23 mouse cellular contexts compared by ENCODE assay signal in genomic region chr1:150951004-150951403, GRCm38 (mm10). TPM values are rescaled to one million over a fixed set of nuclear protein-coding genes. Genes with fewer than 3 reads are reported as not detected.
DNase-seq lines count a peak whose midpoint lies in the region; ATAC-seq and TF ChIP-seq lines count a peak whose summit lies in the region.
"Had no signal": no experiment of that assay in that cellular context is flagged by ENCODE, and none has a peak within 500 bp of the region (broad histone marks: within the 10 kb centered on the region; RNA-seq: fewer than 3 reads in every experiment).

No protein-coding gene starts in this region.

- 65% methylated on average over 5 of the region's 5 CpGs for WGBS in embryonic facial prominence, embryonic 14.5 days
- 76% methylated on average over 5 of the region's 5 CpGs for WGBS in embryonic facial prominence, embryonic 10.5 days
- 55% methylated on average over 5 of the region's 5 CpGs for WGBS in kidney, embryonic 16.5 days
- 85% methylated on average over 5 of the region's 5 CpGs for WGBS in neural tube, embryonic 12.5 days
- 95% methylated on average over 5 of the region's 5 CpGs for WGBS in forebrain, postnatal 0 days

- no peaks in the 10 kb centered on the region for H3K27me3 ChIP-seq in embryonic facial prominence, embryonic 14.5 days (replicated peaks; ENCODE audit: control insufficient read depth, insufficient read depth, low read length)
- H3K27me3 ChIP-seq in embryonic facial prominence, embryonic 10.5 days (replicated peaks; ENCODE audit: low read depth, poor library complexity, severe bottlenecking) = no peaks in the 10 kb centered on the region
- H3K27me3 ChIP-seq in kidney, embryonic 16.5 days (ENCODE audit: insufficient read depth, low read length) = no peaks in the 10 kb centered on the region
- no peaks in the 10 kb centered on the region for H3K27me3 ChIP-seq in neural tube, embryonic 12.5 days (replicated peaks)
- H3K27me3 ChIP-seq in forebrain, postnatal 0 days (ENCODE audit: insufficient read depth, low read length) = no peaks in the 10 kb centered on the region
- H3K27me3 ChIP-seq: embryonic facial prominence, embryonic 12.5 days; forebrain, embryonic 12.5 days; heart, embryonic 12.5 days had no signal

- no peaks in the 10 kb centered on the region for H3K9me3 ChIP-seq in embryonic facial prominence, embryonic 14.5 days (ENCODE audit: control insufficient read depth, low read length)
- no peaks in the 10 kb centered on the region for H3K9me3 ChIP-seq in embryonic facial prominence, embryonic 10.5 days
- H3K9me3 ChIP-seq in kidney, embryonic 16.5 days (ENCODE audit: low read length) = 0 out of 2 replicates have a peak, but pooled peaks cover 4% of the 10 kb centered on the region
- H3K9me3 ChIP-seq in neural tube, embryonic 12.5 days = no peaks in the 10 kb centered on the region
- no peaks in the 10 kb centered on the region for H3K9me3 ChIP-seq in forebrain, postnatal 0 days (ENCODE audit: low read length)
- H3K9me3 ChIP-seq: embryonic facial prominence, embryonic 12.5 days; forebrain, embryonic 12.5 days; G1E; heart, embryonic 12.5 days; hindbrain, embryonic 12.5 days had no signal

- no peaks in the 10 kb centered on the region for H3K36me3 ChIP-seq in embryonic facial prominence, embryonic 14.5 days (ENCODE audit: control insufficient read depth, insufficient read depth, low read length)
- no peaks in the 10 kb centered on the region; the same call in 1 of the 2 replicates for H3K36me3 ChIP-seq in embryonic facial prominence, embryonic 10.5 days (replicated peaks)
- H3K36me3 ChIP-seq in kidney, embryonic 16.5 days (ENCODE audit: insufficient read depth, low read length) = no peaks in the 10 kb centered on the region
- no peaks in the 10 kb centered on the region for H3K36me3 ChIP-seq in neural tube, embryonic 12.5 days
- H3K36me3 ChIP-seq in forebrain, postnatal 0 days (ENCODE audit: insufficient read depth) = no peaks in the 10 kb centered on the region
- H3K36me3 ChIP-seq: embryonic facial prominence, embryonic 12.5 days; forebrain, embryonic 12.5 days; G1E; hindbrain, embryonic 12.5 days had no signal

- no peak for ATAC-seq in embryonic facial prominence, embryonic 14.5 days (ENCODE audit: low read depth)
- peak; percentile 1; the same call in 1 of the 2 replicates for ATAC-seq in kidney, embryonic 16.5 days (ENCODE audit: low FRiP score, low TSS enrichment)
- peak; percentile 2; the same call in 1 of the 2 replicates for ATAC-seq in neural tube, embryonic 12.5 days (ENCODE audit: low FRiP score, low read depth)
- no peak for ATAC-seq in forebrain, postnatal 0 days
- ATAC-seq: CD4-positive, CD25-positive, alpha-beta regulatory T cell, adult 4 months; forebrain, embryonic 16.5 days had no signal

- H3K4me2 ChIP-seq in embryonic facial prominence, embryonic 14.5 days (ENCODE audit: low read depth, low read length) = no peak overlapping the region
- no peak overlapping the region for H3K4me2 ChIP-seq in kidney, embryonic 16.5 days (replicated peaks; ENCODE audit: low read depth, low read length)
- no peak overlapping the region for H3K4me2 ChIP-seq in neural tube, embryonic 12.5 days (replicated peaks)
- H3K4me2 ChIP-seq in forebrain, postnatal 0 days (ENCODE audit: low read depth) = no peak overlapping the region
- H3K4me2 ChIP-seq: embryonic facial prominence, embryonic 12.5 days; forebrain, embryonic 12.5 days; heart, embryonic 12.5 days; hindbrain, embryonic 12.5 days had no signal

- TF ChIP-seq CTCF in forebrain, postnatal 0 days (IDR thresholded peaks at IDR 0.05; ENCODE audit: low read depth) = no peak

- 0 out of 2 replicates have a peak, but pooled peaks cover 9% of the 10 kb centered on the region for H3K4me1 ChIP-seq in embryonic facial prominence, embryonic 14.5 days (ENCODE audit: control insufficient read depth, insufficient read depth, low read length)
- H3K4me1 ChIP-seq in embryonic facial prominence, embryonic 10.5 days = peaks cover 39% of the 10 kb centered on the region
- H3K4me1 ChIP-seq in kidney, embryonic 16.5 days (ENCODE audit: insufficient read depth, low read length) = peaks cover 34% of the 10 kb centered on the region
- H3K4me1 ChIP-seq in neural tube, embryonic 12.5 days = 0 out of 2 replicates have a peak, but pooled peaks cover 6% of the 10 kb centered on the region
- H3K4me1 ChIP-seq in forebrain, postnatal 0 days (ENCODE audit: insufficient read depth) = no peaks in the 10 kb centered on the region

- H3K4me3 ChIP-seq in embryonic facial prominence, embryonic 14.5 days (ENCODE audit: low read depth, low read length) = no peak overlapping the region
- H3K4me3 ChIP-seq in embryonic facial prominence, embryonic 10.5 days = no peak overlapping the region
- no peak overlapping the region for H3K4me3 ChIP-seq in kidney, embryonic 16.5 days (ENCODE audit: low read length)
- H3K4me3 ChIP-seq in neural tube, embryonic 12.5 days = no peak overlapping the region
- H3K4me3 ChIP-seq in forebrain, postnatal 0 days (ENCODE audit: low read depth, low read length) = no peak overlapping the region
- H3K4me3 ChIP-seq: embryonic facial prominence, embryonic 12.5 days; forebrain, embryonic 12.5 days; heart, embryonic 12.5 days; hindbrain, embryonic 12.5 days had no signal

- no peak overlapping the region for H3K9ac ChIP-seq in embryonic facial prominence, embryonic 14.5 days (ENCODE audit: low read depth, low read length)
- H3K9ac ChIP-seq in kidney, embryonic 16.5 days (replicated peaks; ENCODE audit: low read length) = no peak overlapping the region
- H3K9ac ChIP-seq in neural tube, embryonic 12.5 days = no peak overlapping the region
- no peak overlapping the region for H3K9ac ChIP-seq in forebrain, postnatal 0 days
- H3K9ac ChIP-seq: embryonic facial prominence, embryonic 12.5 days; forebrain, embryonic 12.5 days; heart, embryonic 12.5 days; hindbrain, embryonic 12.5 days had no signal

- DNase-seq in embryonic facial prominence, embryonic 14.5 days (ENCODE audit: low spot score) = peak; percentile 45
- no peak for DNase-seq in embryonic facial prominence, embryonic 10.5 days (ENCODE audit: low spot score)
- no peak for DNase-seq in kidney, postnatal 10 days
- no peak for DNase-seq in neural tube, embryonic 10.5 days (ENCODE audit: extremely low spot score, low spot score)
- no peak for DNase-seq in forebrain, postnatal 0 days
- DNase-seq: adrenal gland, adult 8-10 months; adrenal gland, postnatal 36 days; B cell, adult 2 months; cerebellum, adult 2 months; cerebellum, postnatal 10 days; embryo, embryonic 11 days; gastrocnemius, postnatal 14 days; heart, postnatal 36 days had no signal

- no peak overlapping the region for H3K27ac ChIP-seq in embryonic facial prominence, embryonic 14.5 days (replicated peaks; ENCODE audit: low read depth, low read length)
- H3K27ac ChIP-seq in embryonic facial prominence, embryonic 10.5 days (replicated peaks) = no peak overlapping the region
- no peak overlapping the region for H3K27ac ChIP-seq in kidney, embryonic 16.5 days (ENCODE audit: low read length)
- no peak overlapping the region for H3K27ac ChIP-seq in neural tube, embryonic 12.5 days
- no peak overlapping the region for H3K27ac ChIP-seq in forebrain, postnatal 0 days (ENCODE audit: low read depth, low read length)
- H3K27ac ChIP-seq: forebrain, embryonic 12.5 days had no signal

RNA-seq across cellular contexts. Expression of gene Hmcn1, which starts 42.2 kb away (rescaled TPM):
- 30.7 and 36.5 TPM in 2 replicates for polyA plus RNA-seq in embryonic facial prominence, embryonic 14.5 days (2014; fragmentation: Nextera tagmentation; extraction: Ambion mirVana)
- polyA plus RNA-seq in embryonic facial prominence, embryonic 10.5 days (2016; fragmentation: Nextera tagmentation; extraction: Ambion mirVana) = 15.3 and 19.0 TPM in 2 replicates
- 21.9 and 23.6 TPM in 2 replicates for polyA plus RNA-seq in kidney, embryonic 16.5 days (2015; fragmentation: Nextera tagmentation; extraction: Ambion mirVana)
- 8.8 and 9.1 TPM in 2 replicates for polyA plus RNA-seq in neural tube, embryonic 12.5 days (2016; fragmentation: Nextera tagmentation; extraction: Ambion mirVana)
- total RNA-seq in forebrain, postnatal 0 days (2014; rRNA removed) = 4.1 and 4.5 TPM in 2 replicates
- 0.80 and 1.2 TPM in 2 replicates for polyA plus RNA-seq in forebrain, postnatal 0 days (2015; fragmentation: Nextera tagmentation; extraction: Ambion mirVana)
- total RNA-seq: common myeloid progenitor, adult 5-6 weeks had no signal
- polyA plus RNA-seq: CD4-positive, CD25-positive, alpha-beta regulatory T cell, adult 4 months; G1E had no signal

Comparison
In these comparisons a context has a peak if more than half of its experiments do, and no peak if none do; other contexts are left out.
1. ATAC-seq: peak in kidney, embryonic 16.5 days (single experiment) and neural tube, embryonic 12.5 days (single experiment); none in embryonic facial prominence, embryonic 14.5 days (single experiment) and forebrain, postnatal 0 days (single experiment).